Mouse (Mus musculus) kidney, postnatal 14 days (tissue): ENCODE measurements around the gene Olfr1195.
"Not testable (repeated sequence)": the region's sequence is repeated elsewhere in the genome, so short reads cannot be mapped to it uniquely, and the experiment has no call there.

Source experiments
- DNase-seq: peaks from one replicate; pipeline ENCODE4 v3.0.0; 2022; ENCODE audit warnings: mixed read lengths

The Olfr1195 gene

DNA sequence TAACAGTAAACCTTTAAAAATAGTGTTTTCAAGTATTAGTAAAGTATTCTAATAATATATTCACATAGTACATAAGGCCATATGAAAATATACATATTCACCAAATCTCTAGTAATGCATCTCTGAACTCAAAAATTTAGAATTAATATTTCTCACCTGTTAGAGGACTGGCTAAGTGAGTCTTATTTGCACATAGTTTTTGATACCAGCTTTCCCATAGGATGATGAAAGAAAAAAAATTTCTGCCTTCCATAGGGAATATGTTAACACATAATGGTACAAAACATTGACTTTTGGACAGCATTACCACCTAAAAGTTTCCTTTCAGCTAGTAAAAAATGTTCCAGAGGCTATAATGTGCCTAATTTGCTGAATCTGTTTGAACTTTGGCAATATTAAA, at the start of gene Olfr1195:
Olfr1195 (minus strand) TSS at position 101 of the 400 bp plus-strand sequence.
- DNase-seq: no peak

DNA sequence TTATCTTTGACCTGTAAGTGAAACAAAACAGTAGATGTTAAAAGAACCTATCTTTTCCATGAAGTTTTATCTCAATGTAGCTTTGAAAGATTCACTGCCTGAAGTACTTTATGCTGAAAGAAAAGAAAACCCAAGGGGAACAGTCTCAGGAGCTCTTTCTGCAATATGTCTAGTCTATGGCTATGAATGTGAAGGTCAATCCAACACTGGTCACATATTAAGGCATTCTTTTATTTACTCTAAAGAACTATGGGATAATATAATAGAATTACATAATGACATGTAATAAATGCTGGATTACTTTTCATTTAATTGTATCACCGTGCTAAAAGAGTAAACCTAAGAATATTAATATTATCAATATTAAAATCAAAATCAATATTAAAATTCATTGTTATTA, 43.3 kb upstream of the Olfr1195 start, which contains the start of gene Olfr1197:
Olfr1197 (minus strand) TSS at position 101 of the 400 bp plus-strand sequence.
- DNase-seq: no peak

DNA sequence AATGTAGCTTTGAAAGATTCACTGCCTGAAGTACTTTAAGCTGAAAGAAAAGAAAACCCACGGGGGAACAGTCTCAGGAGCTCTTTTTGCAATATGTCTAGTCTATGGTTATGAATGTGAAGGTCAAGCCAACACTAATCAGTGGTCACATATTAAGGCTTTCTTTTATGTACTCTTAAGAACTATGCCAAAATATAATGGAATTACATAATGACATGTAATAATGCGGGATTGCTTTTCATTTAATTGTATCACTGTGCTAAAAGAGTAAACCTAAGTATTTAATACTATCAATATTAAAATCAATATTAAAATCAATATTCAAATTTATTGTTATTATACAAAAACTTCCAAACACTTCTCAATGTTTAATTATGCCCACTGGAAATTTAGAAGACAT, 15.5 kb upstream of the Olfr1195 start, which contains the start of gene Olfr1196:
Olfr1196 (minus strand) TSS at position 101 of the 400 bp plus-strand sequence.
- DNase-seq: no peak

DNA sequence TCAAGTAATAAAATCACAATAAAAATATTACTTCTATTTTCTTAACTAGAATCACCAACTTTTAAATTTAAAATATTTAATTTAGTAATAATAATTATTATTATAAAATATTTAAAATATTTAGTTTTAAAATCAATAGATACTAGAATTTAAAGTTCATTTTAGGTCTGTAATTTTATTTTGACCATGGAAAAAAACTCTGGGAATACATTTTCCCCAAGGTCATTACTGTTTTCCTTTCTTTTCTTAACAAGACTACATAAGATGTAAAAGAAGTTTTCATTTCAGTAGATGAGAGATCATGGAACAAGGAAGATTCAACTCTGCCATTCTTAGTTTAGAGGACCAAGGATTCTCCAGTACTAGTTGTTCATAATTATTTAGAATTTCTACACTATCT, 13.7 kb downstream of the Olfr1195 start, which contains the start of gene Olfr1193:
Olfr1193 (plus strand) TSS at position 301 of the 400 bp plus-strand sequence.
- DNase-seq: not testable (repeated sequence)

DNA sequence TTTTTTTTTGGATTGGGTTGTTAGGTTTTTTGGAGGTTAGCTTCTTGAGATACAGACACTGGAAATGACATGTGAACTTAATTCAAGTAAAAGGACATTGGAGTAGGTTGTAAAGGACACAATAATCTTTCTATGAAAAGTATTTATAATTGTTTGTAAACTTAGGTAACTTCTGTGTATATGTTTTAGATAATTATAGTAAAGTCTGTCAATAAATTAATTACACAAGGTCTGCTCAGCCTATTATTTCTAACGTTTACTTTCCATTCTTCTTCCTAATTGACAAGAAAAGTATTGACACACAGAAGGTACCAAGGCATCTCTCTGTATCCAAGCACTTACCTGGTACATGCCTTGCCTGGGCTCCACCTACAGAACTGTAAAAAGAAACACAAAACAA, 40.8 kb downstream of the Olfr1195 start, which contains the start of gene Olfr1192-ps1:
Olfr1192-ps1 (plus strand) TSS at position 301 of the 400 bp plus-strand sequence.
- no peak for DNase-seq

DNA sequence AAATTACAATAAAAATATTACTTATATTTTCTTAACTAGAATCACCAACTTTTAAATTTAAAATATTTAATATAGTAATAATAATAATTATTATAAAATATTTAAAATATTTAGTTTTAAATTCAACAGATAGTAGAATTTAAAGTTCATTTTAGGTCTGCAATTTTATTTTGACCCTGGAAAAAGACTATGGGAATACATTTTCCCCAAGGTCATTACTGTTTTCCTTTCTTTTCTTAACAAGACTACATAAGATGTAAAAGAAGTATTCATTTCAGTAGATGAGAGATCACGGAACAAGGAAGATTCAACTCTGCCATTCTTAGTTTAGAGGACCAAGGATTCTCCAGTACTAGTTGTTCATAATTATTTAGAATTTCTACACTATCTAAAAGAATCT, 48.7 kb downstream of the Olfr1195 start, which contains the start of gene Olfr1191-ps1:
Olfr1191-ps1 (plus strand) TSS at position 301 of the 400 bp plus-strand sequence.
- not testable (repeated sequence) for DNase-seq
